Mouse (Mus musculus) stomach, postnatal 0 days (tissue): Measurements from ENCODE around the gene Ost4. TPM values are rescaled to one million over a fixed set of nuclear protein-coding genes. Genes with fewer than 3 reads are reported as not detected.
A peak's percentile ranks its signal among the peaks of the same experiment; 100 is the strongest.

Source experiments
- ATAC-seq: fragments of 200-750 bp; cut with Nextera tagmentation; 2 replicates; pipeline ENCODE4 v1.8.0; 2017; ENCODE audit not compliant: low FRiP score, low TSS enrichment
- DNase-seq: peaks from one replicate; pipeline ENCODE4 v3.0.0-alpha.2; 2016; ENCODE audit warnings: low spot score
- H3K27ac ChIP-seq: fragments of 300-500 bp; sonication (generic); replicated peaks from 2 replicates; pipeline ENCODE4 v1.5.1; 2014; ENCODE audit warnings: mild to moderate bottlenecking, control low read depth
- H3K27me3 ChIP-seq: fragments of 300-500 bp; sonication (generic); 2 replicates; pipeline ENCODE4 v1.6.1; 2014; ENCODE audit warnings: low read length; ENCODE audit not compliant: control insufficient read depth, insufficient read depth
- H3K36me3 ChIP-seq: fragments of 300-500 bp; sonication (generic); 2 replicates; pipeline ENCODE4 v1.6.1; 2014; ENCODE audit warnings: low read length, mixed read lengths; ENCODE audit not compliant: control insufficient read depth, insufficient read depth
- H3K4me1 ChIP-seq: fragments of 300-500 bp; sonication (generic); replicated peaks from 2 replicates; pipeline ENCODE4 v1.6.1; 2014; ENCODE audit warnings: antibody characterized with exemption; ENCODE audit not compliant: control insufficient read depth, insufficient read depth
- H3K4me2 ChIP-seq: fragments of 300-500 bp; sonication (generic); replicated peaks from 2 replicates; pipeline ENCODE4 v1.6.1; 2014; ENCODE audit warnings: low read depth, mild to moderate bottlenecking, control low read depth, moderate library complexity
- H3K4me3 ChIP-seq: fragments of 300-500 bp; sonication (generic); 2 replicates; pipeline ENCODE4 v1.5.1; 2014; ENCODE audit warnings: low read depth, low read length, control low read depth
- H3K9ac ChIP-seq: fragments of 300-500 bp; sonication (generic); 2 replicates; pipeline ENCODE4 v1.6.1; 2014; ENCODE audit warnings: mild to moderate bottlenecking, low read length, control low read depth, mixed read lengths
- H3K9me3 ChIP-seq: fragments of 300-500 bp; sonication (generic); 2 replicates; pipeline ENCODE4 v1.6.1; 2016; ENCODE audit warnings: low read length; ENCODE audit not compliant: control insufficient read depth
- CTCF ChIP-seq: IDR thresholded peaks from 2 replicates; pipeline ENCODE4 v1.5.1; 2016; ENCODE audit warnings: antibody characterized with exemption, low read depth, mild to moderate bottlenecking, moderate library complexity
- EP300 ChIP-seq: optimal IDR thresholded peaks from 2 replicates; pipeline ENCODE3; 2016; ENCODE audit warnings: antibody characterized with exemption
- WGBS: fragments of 180-500 bp; shearing (Covaris S2); extraction: QIAGEN DNeasy Blood & Tissue Kit; methylation state at CpG from one replicate; pipeline ENCODE4 v1.1.7; 2014; 5-methylcytosine and 5-hydroxymethylcytosine counted together
- polyA plus RNA-seq: library from polyadenylated mRNA; unstranded; fragments of >200 nt; fragmentation: Nextera tagmentation; extraction: Ambion mirVana; gene quantifications from 2 replicates; pipeline ENCODE4 v1.2.1, GENCODE M21; 2015

Gene Ost4
- polyA plus RNA-seq = 368 and 397 TPM in 2 replicates

GRCm38 (mm10) chr5:30907413-30908059 lies at the start of gene Ost4:
Gene Ost4, minus strand, starts transcription at chr5:30907788.
- peak; percentile 97 for DNase-seq
- H3K4me3 ChIP-seq = peak within 1 kb of the TSS; percentile 71
- peak within 1 kb of the TSS; percentile 96 for H3K27ac ChIP-seq
- peaks cover 14% of the 10 kb centered on the region for H3K4me1 ChIP-seq
- peak within 1 kb of the TSS; percentile 81 for H3K4me2 ChIP-seq
- peak; percentile 95 for ATAC-seq
- no peaks in the 10 kb centered on the region for H3K27me3 ChIP-seq
- under 1% methylated on average over 58 of the region's 58 CpGs for WGBS
- H3K36me3 ChIP-seq = peaks cover 13% of the 10 kb centered on the region
- peak within 1 kb of the TSS; percentile 80 for H3K9ac ChIP-seq
- no peaks in the 10 kb centered on the region for H3K9me3 ChIP-seq
- TF ChIP-seq CTCF = 0 out of 2 replicates have a peak, but pooled peaks have one; percentile 5
- no peak for TF ChIP-seq EP300

- no peak for DNase-seq
- Histone ChIP-seq H3K4me1 (peaks cover 6% of the 10 kb centered on the region; the same call in 1 of the 2 replicates), H3K4me2 (no peak overlapping the region), H3K9ac (no peak overlapping the region), H3K4me3 (no peak overlapping the region), H3K27me3 (no peaks in the 10 kb centered on the region), H3K36me3 (peaks cover 19% of the 10 kb centered on the region), H3K27ac (no peak overlapping the region), H3K9me3 (no peaks in the 10 kb centered on the region)
- TF ChIP-seq EP300 (no peak), CTCF (no peak)
- 88% methylated on average over 6 of the region's 6 CpGs for WGBS
- no peak for ATAC-seq
These were observed 48.2 kb upstream of the Ost4 start for GRCm38 (mm10) chr5:30955751-30956150.

GRCm38 (mm10) chr5:30954556-30954955 lies 47.0 kb upstream of the Ost4 start:
- ATAC-seq (no peak), DNase-seq (no peak)
- 96% methylated on average over 9 of the region's 9 CpGs for WGBS
- TF ChIP-seq CTCF (no peak), EP300 (no peak)
- Histone ChIP-seq H3K4me2 (no peak overlapping the region), H3K4me1 (peaks cover 6% of the 10 kb centered on the region; the same call in 1 of the 2 replicates), H3K27ac (no peak overlapping the region), H3K4me3 (no peak overlapping the region), H3K36me3 (peaks cover 19% of the 10 kb centered on the region), H3K9me3 (no peaks in the 10 kb centered on the region), H3K27me3 (no peaks in the 10 kb centered on the region), H3K9ac (no peak overlapping the region)

- Histone ChIP-seq H3K4me1 (peaks cover 6% of the 10 kb centered on the region; the same call in 1 of the 2 replicates), H3K9ac (no peak overlapping the region), H3K27me3 (no peaks in the 10 kb centered on the region), H3K36me3 (peaks cover 19% of the 10 kb centered on the region), H3K4me2 (no peak overlapping the region), H3K27ac (no peak overlapping the region), H3K9me3 (no peaks in the 10 kb centered on the region), H3K4me3 (no peak overlapping the region)
- no peak for DNase-seq
- ATAC-seq = no peak
- TF ChIP-seq EP300 (no peak), CTCF (no peak)
- 97% methylated on average over 6 of the region's 6 CpGs for WGBS
These were observed 46.5 kb upstream of the Ost4 start for GRCm38 (mm10) chr5:30954065-30954464.

- WGBS = 77% methylated on average over 5 of the region's 5 CpGs
- H3K27ac ChIP-seq = no peak overlapping the region
- no peak overlapping the region for H3K4me2 ChIP-seq
- no peaks in the 10 kb centered on the region for H3K27me3 ChIP-seq
- no peak overlapping the region for H3K4me3 ChIP-seq
- TF ChIP-seq CTCF = no peak
- TF ChIP-seq EP300 = no peak
- no peaks in the 10 kb centered on the region for H3K4me1 ChIP-seq
- H3K36me3 ChIP-seq = peaks cover 16% of the 10 kb centered on the region
- H3K9me3 ChIP-seq = no peaks in the 10 kb centered on the region
- H3K9ac ChIP-seq = no peak overlapping the region
- no peak for ATAC-seq
- no peak for DNase-seq
These were observed 45.0 kb upstream of the Ost4 start for GRCm38 (mm10) chr5:30952551-30952950.

GRCm38 (mm10) chr5:30951706-30952105 lies 44.1 kb upstream of the Ost4 start:
- ATAC-seq (no peak), DNase-seq (no peak)
- TF ChIP-seq EP300 (no peak), CTCF (no peak)
- Histone ChIP-seq H3K27ac (no peak overlapping the region), H3K4me1 (no peaks in the 10 kb centered on the region), H3K36me3 (peaks cover 16% of the 10 kb centered on the region), H3K4me2 (no peak overlapping the region), H3K9ac (no peak overlapping the region), H3K9me3 (no peaks in the 10 kb centered on the region), H3K27me3 (no peaks in the 10 kb centered on the region), H3K4me3 (no peak overlapping the region)
- WGBS = 76% methylated on average over 6 of the region's 6 CpGs
